Mouse (Mus musculus) MEL (cell line): ENCODE data around the gene Olfr105-ps. TPM values are rescaled to one million over a fixed set of nuclear protein-coding genes. Genes with fewer than 3 reads are reported as not detected.

Experiments used
- DNase-seq: peaks from one replicate; pipeline ENCODE4 v3.0.0; 2011; ENCODE audit warnings: low read depth, low spot score
- H3K27ac ChIP-seq: 2 replicates; pipeline ENCODE4 v1.5.1; 2012; ENCODE audit warnings: low read depth, mild to moderate bottlenecking, control low read depth, low read length, moderate library complexity; ENCODE audit not compliant: control insufficient read depth
- H3K27me3 ChIP-seq, 2 experiments: fragments of 150-350 bp in 1 of 2; sonication (generic) in 1 of 2; 2 replicates each; pipeline ENCODE4 v1.6.1; 2012; ENCODE audit warnings: low read length in 2 of 2, mild to moderate bottlenecking in 2 of 2, improper control_type of control experiment in 1 of 2, moderate library complexity in 1 of 2; ENCODE audit not compliant: insufficient read depth in 2 of 2, control insufficient read depth in 1 of 2
- H3K36me3 ChIP-seq, 2 experiments: 2 replicates each; pipeline ENCODE4 v1.6.1; 2012 to 2014; ENCODE audit warnings: low read length in 2 of 2, improper control_type of control experiment in 1 of 2, inconsistent platforms in 1 of 2, mild to moderate bottlenecking in 1 of 2; ENCODE audit not compliant: insufficient read depth in 2 of 2, control insufficient read depth in 1 of 2
- H3K4me1 ChIP-seq, 2 experiments: fragments of 150-350 bp in 1 of 2; sonication (generic) in 1 of 2; 2 replicates each; pipeline ENCODE4 v1.6.1; 2012; ENCODE audit warnings: low read length in 2 of 2, improper control_type of control experiment in 1 of 2, mild to moderate bottlenecking in 1 of 2; ENCODE audit not compliant: insufficient read depth in 2 of 2, control insufficient read depth in 1 of 2
- H3K4me3 ChIP-seq, 2 experiments: fragments of 150-350 bp in 1 of 2; sonication (generic) in 1 of 2; 2 replicates each; pipeline ENCODE4 v1.5.1; 2012; ENCODE audit warnings: low read depth in 2 of 2, low read length in 2 of 2, mild to moderate bottlenecking in 2 of 2, moderate library complexity in 2 of 2, control low read depth in 1 of 2, improper control_type of control experiment in 1 of 2; ENCODE audit not compliant: control insufficient read depth in 1 of 2, insufficient read depth in 1 of 2
- H3K79me2 ChIP-seq: 2 replicates; pipeline ENCODE4 v1.6.1; 2012; ENCODE audit warnings: mild to moderate bottlenecking, low read length, moderate library complexity; ENCODE audit not compliant: control insufficient read depth, poor library complexity, insufficient read depth
- H3K9ac ChIP-seq: 2 replicates; pipeline ENCODE4 v1.6.1; 2012; ENCODE audit warnings: low read depth, mild to moderate bottlenecking, control low read depth, low read length, moderate library complexity; ENCODE audit not compliant: control insufficient read depth, poor library complexity, severe bottlenecking
- H3K9me3 ChIP-seq: fragments of 150-350 bp; sonication (generic); replicated peaks from 2 replicates; pipeline ENCODE4 v1.6.1; 2012; ENCODE audit warnings: mild to moderate bottlenecking, low read length, improper control_type of control experiment, moderate library complexity; ENCODE audit not compliant: insufficient read depth
- BHLHE40 ChIP-seq: IDR thresholded peaks from 2 replicates; pipeline ENCODE4 v1.6.1; 2012; ENCODE audit warnings: low read depth, mild to moderate bottlenecking, inconsistent platforms, low read length, improper control_type of control experiment, borderline replicate concordance
- CHD1 ChIP-seq: IDR thresholded peaks from 2 replicates; pipeline ENCODE4 v1.6.1; 2012; ENCODE audit warnings: low read depth, mild to moderate bottlenecking, inconsistent platforms, low read length, improper control_type of control experiment
- CHD2 ChIP-seq: IDR thresholded peaks from 2 replicates; pipeline ENCODE4 v1.6.1; 2011; ENCODE audit warnings: low read length, improper control_type of control experiment
- CTCF ChIP-seq, 3 experiments: IDR thresholded peaks in 2 of 3; conservative IDR thresholded peaks in 1 of 3; 2 replicates each; pipeline ENCODE4 v1.5.1; 2011 to 2012; ENCODE audit warnings: low read length in 3 of 3, low read depth in 2 of 3, mild to moderate bottlenecking in 2 of 3, improper control_type of control experiment in 1 of 3, inconsistent platforms in 1 of 3, mixed read lengths in 1 of 3, moderate library complexity in 1 of 3; ENCODE audit not compliant: control insufficient read depth in 1 of 3, insufficient read depth in 1 of 3, poor library complexity in 1 of 3, severe bottlenecking in 1 of 3
- ELF1 ChIP-seq: IDR thresholded peaks from 2 replicates; pipeline ENCODE4 v1.6.1; 2014; ENCODE audit warnings: low read depth, mild to moderate bottlenecking, inconsistent platforms, low read length, improper control_type of control experiment, moderate library complexity
- EP300 ChIP-seq, 2 experiments: IDR thresholded peaks; 2 replicates each; pipeline ENCODE4 v1.6.1; 2011; ENCODE audit warnings: improper control_type of control experiment in 2 of 2, low read length in 2 of 2, low read depth in 1 of 2, mild to moderate bottlenecking in 1 of 2
- GATA1 ChIP-seq: IDR thresholded peaks from 2 replicates; pipeline ENCODE4 v1.6.1; 2011; ENCODE audit warnings: low read depth, low read length, improper control_type of control experiment
- KAT2A ChIP-seq: conservative IDR thresholded peaks from 2 replicates; pipeline ENCODE4 v1.6.1; 2012; ENCODE audit warnings: low read depth, low read length, improper control_type of control experiment, inconsistent platforms
- MAFK ChIP-seq: IDR thresholded peaks from 2 replicates; pipeline ENCODE4 v1.6.1; 2011; ENCODE audit warnings: low read depth, mild to moderate bottlenecking, low read length, improper control_type of control experiment, borderline replicate concordance
- MAZ ChIP-seq: IDR thresholded peaks from 2 replicates; pipeline ENCODE4 v1.6.1; 2012; ENCODE audit warnings: low read depth, mild to moderate bottlenecking, inconsistent platforms, low read length, improper control_type of control experiment
- MEF2A ChIP-seq: IDR thresholded peaks from 2 replicates; pipeline ENCODE4 v1.6.1; 2014; ENCODE audit warnings: low read depth, mild to moderate bottlenecking, inconsistent platforms, low read length, improper control_type of control experiment; ENCODE audit not compliant: poor library complexity, insufficient replicate concordance, severe bottlenecking; ENCODE audit errors: extremely low read depth
- MXI1 ChIP-seq: IDR thresholded peaks from 2 replicates; pipeline ENCODE4 v1.6.1; 2011; ENCODE audit warnings: mild to moderate bottlenecking, low read depth, low read length, improper control_type of control experiment
- MYB ChIP-seq: IDR thresholded peaks from 2 replicates; pipeline ENCODE4 v1.6.1; 2011; ENCODE audit warnings: mild to moderate bottlenecking, low read depth, low read length, improper control_type of control experiment
- MYC ChIP-seq: IDR thresholded peaks from 2 replicates; pipeline ENCODE4 v1.6.1; 2011; ENCODE audit warnings: low read depth, mild to moderate bottlenecking, low read length, improper control_type of control experiment, moderate library complexity
- POLR2A ChIP-seq, 2 experiments: IDR thresholded peaks; 2 replicates each; pipeline ENCODE4 v1.6.1; 2011 to 2012; ENCODE audit warnings: low read length in 2 of 2, mild to moderate bottlenecking in 2 of 2, control low read depth in 1 of 2, improper control_type of control experiment in 1 of 2, low read depth in 1 of 2, moderate library complexity in 1 of 2; ENCODE audit not compliant: control insufficient read depth in 1 of 2, insufficient read depth in 1 of 2, poor library complexity in 1 of 2
- POLR2AphosphoS2 ChIP-seq: IDR thresholded peaks from 2 replicates; pipeline ENCODE4 v1.6.1; 2011; ENCODE audit warnings: low read length, improper control_type of control experiment
- RCOR1 ChIP-seq: IDR thresholded peaks from 2 replicates; pipeline ENCODE4 v1.6.1; 2012; ENCODE audit warnings: low read depth, mild to moderate bottlenecking, inconsistent platforms, low read length, improper control_type of control experiment
- SMC3 ChIP-seq: IDR thresholded peaks from 2 replicates; pipeline ENCODE4 v1.6.1; 2011; ENCODE audit warnings: low read depth, low read length, improper control_type of control experiment
- TAL1 ChIP-seq: IDR thresholded peaks from 2 replicates; pipeline ENCODE4 v1.6.1; 2012; ENCODE audit warnings: mild to moderate bottlenecking, inconsistent platforms, low read length, moderate library complexity, mixed read lengths
- UBTF ChIP-seq: IDR thresholded peaks from 2 replicates; pipeline ENCODE4 v1.6.1; 2012; ENCODE audit warnings: low read depth, mild to moderate bottlenecking, inconsistent platforms, low read length, improper control_type of control experiment, moderate library complexity, borderline replicate concordance; ENCODE audit not compliant: insufficient read depth
- USF2 ChIP-seq, 2 experiments: IDR thresholded peaks; 2 replicates each; pipeline ENCODE4 v1.6.1; 2011 to 2012; ENCODE audit warnings: improper control_type of control experiment in 2 of 2, low read length in 2 of 2, borderline replicate concordance in 1 of 2, inconsistent platforms in 1 of 2, low read depth in 1 of 2, mild to moderate bottlenecking in 1 of 2; ENCODE audit not compliant: insufficient read depth in 1 of 2
- ZC3H11A ChIP-seq: IDR thresholded peaks from 2 replicates; pipeline ENCODE4 v1.6.1; 2012; ENCODE audit warnings: low read depth, mild to moderate bottlenecking, inconsistent platforms, low read length, improper control_type of control experiment
- ZNF384 ChIP-seq: IDR thresholded peaks from 2 replicates; pipeline ENCODE4 v1.6.1; 2012; ENCODE audit warnings: low read depth, mild to moderate bottlenecking, inconsistent platforms, low read length, improper control_type of control experiment
- polyA plus RNA-seq, 2 experiments: library from polyadenylated mRNA; stranded (reverse) in 1 of 2; unstranded in 1 of 2; fragments of >175 nt in 1 of 2; fragments of >200 nt in 1 of 2; gene quantifications; 2 replicates each; pipeline versions ENCODE4 v1.2.1 to v1.2.4; 2012; ENCODE audit warnings: low replicate concordance in 2 of 2, low read depth in 1 of 2; ENCODE audit not compliant: insufficient read length in 2 of 2, insufficient read depth in 1 of 2, missing spikeins in 1 of 2
- total RNA-seq: library from RNA; depleted of rRNA; stranded (reverse); fragments of 300-350 nt; gene quantifications from 2 replicates; pipeline ENCODE4 v1.2.3, GENCODE M21; 2012

Gene Olfr105-ps
- total and polyA plus RNA-seq, 3 experiments, result not detected

- TF ChIP-seq MXI1, result no peak
- no peak for TF ChIP-seq CTCF (IDR thresholded peaks at IDR 0.05 in 2 of 3, conservative IDR thresholded peaks at IDR 0.05 in 1 of 3; ENCODE audit: control insufficient read depth in 1 of 3, insufficient read depth in 1 of 3, low read depth in 2 of 3, low read length in 3 of 3, poor library complexity in 1 of 3, severe bottlenecking in 1 of 3)
- no peak for TF ChIP-seq ZC3H11A
- no peak within 1 kb of the TSS for H3K4me3 ChIP-seq
- H3K9me3 ChIP-seq, result no peaks in the 10 kb centered on the region
- no peak for DNase-seq
- H3K27ac ChIP-seq, result no peak within 1 kb of the TSS
- no peak within 1 kb of the TSS for H3K9ac ChIP-seq
- no peaks in the 10 kb centered on the region for H3K4me1 ChIP-seq
- no peaks in the 10 kb centered on the region for H3K79me2 ChIP-seq
- H3K27me3 ChIP-seq, result no peaks in the 10 kb centered on the region
- no peaks in the 10 kb centered on the region for H3K36me3 ChIP-seq
Observed at GRCm38 (mm10) chr17:37359282-37359681, 19.6 kb upstream of the Olfr105-ps start, which contains the start of gene Olfr104-ps. Olfr104-ps (plus strand) TSS chr17:37359582.

GRCm38 (mm10) chr17:37390093-37390492, 11.3 kb downstream of the Olfr105-ps start, which contains the start of gene Olfr106-ps:
Olfr106-ps (plus strand) TSS chr17:37390393.
- no peak within 1 kb of the TSS for H3K27ac ChIP-seq
- H3K4me1 ChIP-seq, result no peaks in the 10 kb centered on the region

GRCm38 (mm10) chr17:37398926-37399325, 20.1 kb downstream of the Olfr105-ps start, which contains the start of gene Olfr107:
Olfr107 (plus strand) TSS chr17:37399226.
- no peaks in the 10 kb centered on the region for H3K4me1 ChIP-seq
- no peak within 1 kb of the TSS for H3K27ac ChIP-seq
- no peaks in the 10 kb centered on the region for H3K36me3 ChIP-seq
- DNase-seq, result no peak
- no peaks in the 10 kb centered on the region for H3K9me3 ChIP-seq
- H3K27me3 ChIP-seq, result no peaks in the 10 kb centered on the region
- H3K79me2 ChIP-seq, result no peaks in the 10 kb centered on the region
- no peak within 1 kb of the TSS for H3K4me3 ChIP-seq
- H3K9ac ChIP-seq, result no peak within 1 kb of the TSS
- no peak for TF ChIP-seq MYB
- no peak for TF ChIP-seq MAZ
- no peak for TF ChIP-seq ZNF384
- no peak for TF ChIP-seq POLR2A (IDR thresholded peaks at IDR 0.05; ENCODE audit: control insufficient read depth in 1 of 2, insufficient read depth in 1 of 2, low read depth in 1 of 2, low read length in 2 of 2, poor library complexity in 1 of 2)
- no peak for TF ChIP-seq MAFK
- TF ChIP-seq ZC3H11A, result no peak
- TF ChIP-seq CTCF (IDR thresholded peaks at IDR 0.05 in 2 of 3, conservative IDR thresholded peaks at IDR 0.05 in 1 of 3; ENCODE audit: control insufficient read depth in 1 of 3, insufficient read depth in 1 of 3, low read depth in 2 of 3, low read length in 3 of 3, poor library complexity in 1 of 3, severe bottlenecking in 1 of 3), result no peak
- TF ChIP-seq CHD1, result no peak
- no peak for TF ChIP-seq KAT2A
- TF ChIP-seq GATA1, result no peak
- no peak for TF ChIP-seq UBTF
- no peak for TF ChIP-seq SMC3
- TF ChIP-seq RCOR1, result no peak
- TF ChIP-seq TAL1, result no peak
- TF ChIP-seq EP300 (IDR thresholded peaks at IDR 0.05; ENCODE audit: low read depth in 1 of 2, low read length in 2 of 2), result no peak
- TF ChIP-seq MYC, result no peak

More at GRCm38 (mm10) chr17:37390093-37390492, 11.3 kb downstream of the Olfr105-ps start, which contains the start of gene Olfr106-ps:
- H3K27me3 ChIP-seq, result no peaks in the 10 kb centered on the region
- no peaks in the 10 kb centered on the region for H3K36me3 ChIP-seq
- no peak within 1 kb of the TSS for H3K4me3 ChIP-seq
- H3K9me3 ChIP-seq, result no peaks in the 10 kb centered on the region
- no peak for DNase-seq
- no peaks in the 10 kb centered on the region for H3K79me2 ChIP-seq
- no peak for TF ChIP-seq POLR2AphosphoS2
- no peak for TF ChIP-seq ZNF384
- TF ChIP-seq CHD2, result no peak
- no peak for TF ChIP-seq EP300 (IDR thresholded peaks at IDR 0.05; ENCODE audit: low read depth in 1 of 2, low read length in 2 of 2)
- no peak for TF ChIP-seq CTCF (IDR thresholded peaks at IDR 0.05 in 2 of 3, conservative IDR thresholded peaks at IDR 0.05 in 1 of 3; ENCODE audit: control insufficient read depth in 1 of 3, insufficient read depth in 1 of 3, low read depth in 2 of 3, low read length in 3 of 3, poor library complexity in 1 of 3, severe bottlenecking in 1 of 3)
- TF ChIP-seq USF2 (IDR thresholded peaks at IDR 0.05; ENCODE audit: borderline replicate concordance in 1 of 2, insufficient read depth in 1 of 2, low read depth in 1 of 2, low read length in 2 of 2), result no peak
- TF ChIP-seq BHLHE40, result no peak
- TF ChIP-seq MXI1, result no peak
- TF ChIP-seq MAFK, result no peak
- TF ChIP-seq MEF2A, result no peak
- no peak for TF ChIP-seq ELF1
- H3K9ac ChIP-seq, result no peak within 1 kb of the TSS
